Mouse (Mus musculus): ENCODE results near the gene Garnl3. TPM values are rescaled to one million over a fixed set of nuclear protein-coding genes. Genes with fewer than 3 reads are reported as not detected.

Garnl3 gene
- polyA plus RNA-seq, 1 experiment from 2014 or later: 0.40 TPM

- no peaks in the 10 kb centered on the region for H3K9me3 ChIP-seq (ENCODE audit: low read length)
- H3K4me2 ChIP-seq (ENCODE audit: low read depth, low read length): peak overlapping the region; percentile 99
- peak overlapping the region; percentile 62 for H3K9ac ChIP-seq (replicated peaks)
- peak; percentile 89 for ATAC-seq
- H3K36me3 ChIP-seq (replicated peaks; ENCODE audit: insufficient read depth, low read length): no peaks in the 10 kb centered on the region
- TF ChIP-seq EP300 (IDR thresholded peaks at IDR 0.05; ENCODE audit: low read depth): peak; percentile 22; the same call in 1 of the 2 replicates
- TF ChIP-seq CTCF (IDR thresholded peaks at IDR 0.05; ENCODE audit: low read depth): no peak
- WGBS (ENCODE audit: insufficient replicate concordance): under 1% methylated on average over 51 of the region's 55 CpGs
- H3K4me3 ChIP-seq (ENCODE audit: low read depth, low read length): peak overlapping the region; percentile 68
- peaks cover 34% of the 10 kb centered on the region for H3K27me3 ChIP-seq (ENCODE audit: insufficient read depth, low read length)
- peaks cover 12% of the 10 kb centered on the region for H3K4me1 ChIP-seq (ENCODE audit: insufficient read depth)
- DNase-seq: peak; percentile 99
- H3K27ac ChIP-seq (ENCODE audit: low read depth): 0 out of 2 replicates have a peak overlapping the region, but pooled peaks have one; percentile 39
Observed at GRCm38 (mm10) chr2:33130526-33131483, 649 bp downstream of the Garnl3 start.

GRCm38 (mm10) chr2:33130141-33130525 is 1.3 kb downstream of the Garnl3 start:
- H3K36me3 ChIP-seq (replicated peaks; ENCODE audit: insufficient read depth, low read length): no peaks in the 10 kb centered on the region
- peak overlapping the region; percentile 99 for H3K4me2 ChIP-seq (ENCODE audit: low read depth, low read length)
- 3% methylated on average over 33 of the region's 33 CpGs for WGBS (ENCODE audit: insufficient replicate concordance)
- no peaks in the 10 kb centered on the region for H3K9me3 ChIP-seq (ENCODE audit: low read length)
- H3K27ac ChIP-seq (ENCODE audit: low read depth): no peak overlapping the region
- H3K27me3 ChIP-seq (ENCODE audit: insufficient read depth, low read length): peaks cover 34% of the 10 kb centered on the region
- peak overlapping the region; percentile 62 for H3K9ac ChIP-seq (replicated peaks)
- peak; percentile 0; the same call in 1 of the 2 replicates for ATAC-seq
- peak; percentile 45 for TF ChIP-seq CTCF (IDR thresholded peaks at IDR 0.05; ENCODE audit: low read depth)
- no peak for TF ChIP-seq EP300 (IDR thresholded peaks at IDR 0.05; ENCODE audit: low read depth)
- H3K4me3 ChIP-seq (ENCODE audit: low read depth, low read length): peak overlapping the region; percentile 68
- no peak for DNase-seq
- H3K4me1 ChIP-seq (ENCODE audit: insufficient read depth): peaks cover 12% of the 10 kb centered on the region

DNA sequence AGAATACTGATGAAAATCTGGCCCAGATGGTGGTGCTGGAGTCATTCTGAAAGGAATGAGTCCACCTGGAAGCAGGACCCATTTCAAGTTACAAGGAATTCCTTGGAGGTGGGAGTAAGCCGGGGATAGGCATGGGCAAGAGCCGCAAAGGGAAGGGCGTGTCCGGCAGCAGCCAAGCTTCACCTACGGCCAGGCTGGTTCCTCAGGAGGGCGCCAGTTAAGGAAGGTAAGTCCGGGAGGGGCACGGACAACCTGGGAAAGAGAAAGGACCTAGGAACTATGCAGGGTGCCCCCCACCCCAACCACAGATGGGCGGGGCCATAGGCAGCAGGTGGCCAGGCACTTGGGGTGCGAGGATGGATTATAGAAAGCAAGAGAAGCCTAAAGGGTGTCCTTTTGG is 1.8 kb downstream of the Garnl3 start:
- DNase-seq (peak; percentile 29), ATAC-seq (no peak)
- Histone ChIP-seq H3K9me3 (ENCODE audit: low read length) (no peaks in the 10 kb centered on the region), H3K27me3 (ENCODE audit: insufficient read depth, low read length) (peaks cover 34% of the 10 kb centered on the region), H3K9ac (replicated peaks) (peak overlapping the region; percentile 62), H3K4me3 (ENCODE audit: low read depth, low read length) (peak overlapping the region; percentile 68), H3K36me3 (replicated peaks; ENCODE audit: insufficient read depth, low read length) (no peaks in the 10 kb centered on the region), H3K27ac (ENCODE audit: low read depth) (no peak overlapping the region), H3K4me1 (ENCODE audit: insufficient read depth) (peaks cover 12% of the 10 kb centered on the region), H3K4me2 (ENCODE audit: low read depth, low read length) (peak overlapping the region; percentile 99)
- TF ChIP-seq EP300 (IDR thresholded peaks at IDR 0.05; ENCODE audit: low read depth) (no peak), CTCF (IDR thresholded peaks at IDR 0.05; ENCODE audit: low read depth) (no peak)
- WGBS (ENCODE audit: insufficient replicate concordance): 3% methylated on average over 10 of the region's 10 CpGs

DNA sequence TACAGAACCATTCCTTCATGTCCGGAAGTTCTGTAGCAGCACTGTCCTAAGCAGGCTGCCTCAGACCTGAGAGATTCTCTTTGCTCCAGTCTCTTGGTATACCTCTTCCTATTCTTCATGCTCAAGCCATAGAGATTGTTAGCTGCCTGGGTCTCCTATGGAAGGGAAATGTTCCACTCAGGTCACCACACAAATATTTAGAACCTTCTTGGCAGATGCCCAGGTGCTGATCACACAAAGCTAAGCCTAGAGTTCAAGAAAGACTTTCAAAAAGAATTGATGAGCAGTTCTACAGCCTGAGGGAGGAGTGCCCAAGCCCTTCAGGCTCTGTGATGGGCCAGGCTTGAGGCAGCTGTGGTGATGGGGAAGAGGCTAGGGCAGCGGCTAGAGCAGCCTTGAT is 2.4 kb downstream of the Garnl3 start:
- Histone ChIP-seq H3K4me3 (ENCODE audit: low read depth, low read length) (no peak overlapping the region), H3K27me3 (ENCODE audit: insufficient read depth, low read length) (peaks cover 34% of the 10 kb centered on the region), H3K4me1 (ENCODE audit: insufficient read depth) (peaks cover 12% of the 10 kb centered on the region), H3K9ac (replicated peaks) (no peak overlapping the region), H3K36me3 (replicated peaks; ENCODE audit: insufficient read depth, low read length) (no peaks in the 10 kb centered on the region), H3K4me2 (ENCODE audit: low read depth, low read length) (no peak overlapping the region), H3K9me3 (ENCODE audit: low read length) (no peaks in the 10 kb centered on the region), H3K27ac (ENCODE audit: low read depth) (no peak overlapping the region)
- no peak for DNase-seq
- no peak for ATAC-seq
- WGBS (ENCODE audit: insufficient replicate concordance): 62% methylated on average over 2 of the region's 2 CpGs
- TF ChIP-seq EP300 (IDR thresholded peaks at IDR 0.05; ENCODE audit: low read depth) (no peak), CTCF (IDR thresholded peaks at IDR 0.05; ENCODE audit: low read depth) (no peak)

GRCm38 (mm10) chr2:33127271-33127670 is 4.2 kb downstream of the Garnl3 start:
- DNase-seq (no peak), ATAC-seq (no peak)
- Histone ChIP-seq H3K4me3 (ENCODE audit: low read depth, low read length) (no peak overlapping the region), H3K4me2 (ENCODE audit: low read depth, low read length) (no peak overlapping the region), H3K27ac (ENCODE audit: low read depth) (no peak overlapping the region), H3K27me3 (ENCODE audit: insufficient read depth, low read length) (peaks cover 23% of the 10 kb centered on the region), H3K4me1 (ENCODE audit: insufficient read depth) (peaks cover 12% of the 10 kb centered on the region), H3K9me3 (ENCODE audit: low read length) (no peaks in the 10 kb centered on the region), H3K9ac (replicated peaks) (no peak overlapping the region), H3K36me3 (replicated peaks; ENCODE audit: insufficient read depth, low read length) (no peaks in the 10 kb centered on the region)
- no peak for TF ChIP-seq CTCF (IDR thresholded peaks at IDR 0.05; ENCODE audit: low read depth)
- 55% methylated on average over 2 of the region's 2 CpGs for WGBS (ENCODE audit: insufficient replicate concordance)

GRCm38 (mm10) chr2:33122856-33123255 is 8.6 kb downstream of the Garnl3 start:
- no peak for ATAC-seq

More at GRCm38 (mm10) chr2:33122856-33123255, 8.6 kb downstream of the Garnl3 start:
- Histone ChIP-seq H3K27me3 (ENCODE audit: insufficient read depth, low read length) (no peaks in the 10 kb centered on the region), H3K4me2 (ENCODE audit: low read depth, low read length) (no peak overlapping the region), H3K27ac (ENCODE audit: low read depth) (no peak overlapping the region), H3K36me3 (replicated peaks; ENCODE audit: insufficient read depth, low read length) (no peaks in the 10 kb centered on the region), H3K9ac (replicated peaks) (no peak overlapping the region), H3K9me3 (ENCODE audit: low read length) (no peaks in the 10 kb centered on the region), H3K4me3 (ENCODE audit: low read depth, low read length) (no peak overlapping the region), H3K4me1 (ENCODE audit: insufficient read depth) (no peaks in the 10 kb centered on the region)
- no peak for DNase-seq
- 79% methylated on average over 6 of the region's 6 CpGs for WGBS (ENCODE audit: insufficient replicate concordance)
- TF ChIP-seq EP300 (IDR thresholded peaks at IDR 0.05; ENCODE audit: low read depth) (no peak), CTCF (IDR thresholded peaks at IDR 0.05; ENCODE audit: low read depth) (no peak)

Measured in liver, postnatal 0 days (tissue).